Mouse (Mus musculus): Measurements from ENCODE around the gene Hoxd4. TPM values are rescaled to one million over a fixed set of nuclear protein-coding genes. Genes with fewer than 3 reads are reported as not detected.
A peak's percentile ranks its signal among the peaks of the same experiment; 100 is the strongest.

The Hoxd4 gene
- polyA plus RNA-seq, 1 experiment from 2014 or later: 11.2 TPM

DNA sequence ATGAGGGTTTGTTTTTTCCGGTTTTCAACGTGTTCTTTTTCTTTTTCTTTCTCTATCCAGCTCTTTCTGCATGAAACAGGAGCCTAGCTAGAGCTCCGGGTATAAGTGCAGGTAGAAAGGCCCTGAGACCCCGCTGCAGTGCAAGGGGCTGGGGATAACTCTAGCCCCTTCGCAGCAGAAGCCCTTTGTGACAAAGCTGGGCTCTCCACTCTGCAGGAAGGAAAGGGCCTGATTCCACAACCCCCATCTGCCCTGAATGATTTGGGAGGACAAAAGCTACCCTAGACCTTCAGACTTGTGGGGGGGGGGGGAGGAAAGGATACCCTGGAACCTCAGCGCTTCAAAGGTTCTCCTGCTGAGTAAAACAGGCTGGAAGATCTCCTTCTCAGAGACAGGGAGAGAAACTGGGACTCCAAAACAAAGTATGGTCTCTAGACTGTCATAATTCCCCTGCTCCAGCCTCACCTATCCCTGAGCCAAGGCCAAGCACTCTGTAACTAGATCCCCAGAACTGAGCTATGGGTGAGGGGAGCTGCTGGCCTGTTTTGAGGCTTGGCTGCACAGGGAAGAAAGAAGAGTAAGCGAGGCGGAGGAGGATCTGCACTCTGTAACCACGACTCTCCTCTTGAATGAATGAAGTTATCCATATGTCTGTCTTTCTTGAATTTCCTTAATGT lies 35.2 kb upstream of the Hoxd4 start:
- no peak for ATAC-seq (ENCODE audit: insufficient read depth, low FRiP score, low TSS enrichment)
- Histone ChIP-seq H3K4me3 (ENCODE audit: low read depth, low read length) (0 out of 2 replicates have a peak overlapping the region, but pooled peaks have one; percentile 4), H3K4me1 (ENCODE audit: control insufficient read depth, insufficient read depth, low read length) (0 out of 2 replicates have a peak, but pooled peaks cover 6% of the 10 kb centered on the region), H3K9ac (ENCODE audit: low read length) (0 out of 2 replicates have a peak overlapping the region, but pooled peaks have one; percentile 1), H3K36me3 (ENCODE audit: control insufficient read depth, insufficient read depth, low read length) (no peaks in the 10 kb centered on the region), H3K27ac (ENCODE audit: low read depth, low read length) (no peak overlapping the region), H3K4me2 (ENCODE audit: low read depth) (no peak overlapping the region; the same call in 1 of the 2 replicates), H3K9me3 (ENCODE audit: control insufficient read depth, low read length) (no peaks in the 10 kb centered on the region), H3K27me3 (ENCODE audit: control insufficient read depth, insufficient read depth, low read length) (peaks cover 100% of the 10 kb centered on the region)
- WGBS: 3% methylated on average over 9 of the region's 9 CpGs
- DNase-seq (ENCODE audit: low spot score): peak; percentile 22

DNA sequence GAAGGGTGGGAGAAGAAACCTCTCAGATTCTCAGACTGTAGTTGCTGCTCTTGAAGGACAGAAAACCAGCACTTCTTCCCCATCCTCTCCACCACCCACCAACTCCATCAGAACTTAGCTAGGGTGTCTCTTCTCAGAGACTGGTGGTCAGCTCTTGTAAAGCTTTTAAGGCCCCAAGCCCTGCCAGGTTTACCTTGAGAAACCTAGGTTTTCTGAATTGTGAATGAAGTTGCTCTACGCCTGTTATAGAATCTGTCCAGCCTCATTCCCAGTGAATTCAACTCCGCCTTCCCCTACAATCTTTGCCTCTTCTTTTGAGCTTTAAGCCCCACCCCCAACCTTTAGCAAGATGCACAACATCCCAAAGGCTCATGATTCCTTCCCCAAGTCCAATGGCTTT lies 34.6 kb upstream of the Hoxd4 start:
- H3K4me3 ChIP-seq (ENCODE audit: low read depth, low read length): no peak overlapping the region
- 0 out of 2 replicates have a peak, but pooled peaks cover 6% of the 10 kb centered on the region for H3K4me1 ChIP-seq (ENCODE audit: control insufficient read depth, insufficient read depth, low read length)
- no peak overlapping the region for H3K9ac ChIP-seq (ENCODE audit: low read length)
- peak; percentile 24 for DNase-seq (ENCODE audit: low spot score)
- H3K9me3 ChIP-seq (ENCODE audit: control insufficient read depth, low read length): no peaks in the 10 kb centered on the region
- ATAC-seq (ENCODE audit: insufficient read depth, low FRiP score, low TSS enrichment): no peak
- no peak overlapping the region for H3K4me2 ChIP-seq (ENCODE audit: low read depth)
- no peak overlapping the region for H3K27ac ChIP-seq (ENCODE audit: low read depth, low read length)
- H3K27me3 ChIP-seq (ENCODE audit: control insufficient read depth, insufficient read depth, low read length): peaks cover 100% of the 10 kb centered on the region
- H3K36me3 ChIP-seq (ENCODE audit: control insufficient read depth, insufficient read depth, low read length): no peaks in the 10 kb centered on the region
- 5% methylated on average over 2 of the region's 2 CpGs for WGBS

DNA sequence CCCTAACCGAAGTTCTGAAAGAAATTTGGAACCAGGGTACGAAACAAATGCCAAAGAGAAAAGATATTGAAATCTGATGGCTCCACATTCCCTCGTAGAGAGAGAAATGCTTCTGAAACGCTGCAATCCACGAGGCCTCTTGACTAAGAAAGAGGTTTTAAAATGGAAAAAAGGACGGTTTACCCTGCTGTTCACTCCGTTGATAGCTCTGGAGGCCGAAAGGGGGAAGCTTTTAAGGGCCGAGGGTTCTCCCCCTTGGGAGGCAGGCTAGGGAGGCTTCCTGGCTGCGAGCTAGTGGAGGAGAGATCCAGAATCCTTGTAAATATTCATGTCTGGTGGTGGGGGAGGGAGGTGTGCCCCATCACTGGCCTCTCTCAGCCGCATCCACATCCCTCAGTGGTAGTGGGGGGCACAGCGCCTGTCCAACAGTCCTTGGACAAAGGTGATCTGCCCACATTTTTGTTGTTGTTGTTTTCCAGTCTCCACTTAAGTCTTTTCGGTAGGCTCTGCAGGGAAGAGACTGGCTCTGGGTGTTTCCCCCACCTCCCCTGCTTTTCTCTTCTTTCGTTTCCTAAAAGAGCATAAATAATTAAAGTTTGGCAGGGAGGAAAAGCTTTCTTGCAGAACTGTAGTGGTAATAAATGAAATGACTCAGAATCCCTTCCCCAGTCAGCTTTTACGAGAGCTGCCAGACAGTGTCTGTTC lies 32.7 kb upstream of the Hoxd4 start, which contains the start of gene Hoxd11:
TSS of gene Hoxd11 (plus strand) at position 667 of the 705 bp plus-strand sequence.
- 1% methylated on average over 15 of the region's 15 CpGs for WGBS
- Histone ChIP-seq H3K9me3 (ENCODE audit: control insufficient read depth, low read length) (no peaks in the 10 kb centered on the region), H3K27ac (ENCODE audit: low read depth, low read length) (no peak within 1 kb of the TSS; the same call in 1 of the 2 replicates), H3K4me3 (ENCODE audit: low read depth, low read length) (peak within 1 kb of the TSS; percentile 41), H3K9ac (ENCODE audit: low read length) (no peak within 1 kb of the TSS; the same call in none of the 2 replicates), H3K4me2 (ENCODE audit: low read depth) (peak within 1 kb of the TSS; percentile 15), H3K27me3 (ENCODE audit: control insufficient read depth, insufficient read depth, low read length) (peaks cover 100% of the 10 kb centered on the region), H3K36me3 (ENCODE audit: control insufficient read depth, insufficient read depth, low read length) (no peaks in the 10 kb centered on the region), H3K4me1 (ENCODE audit: control insufficient read depth, insufficient read depth, low read length) (0 out of 2 replicates have a peak, but pooled peaks cover 2% of the 10 kb centered on the region)
- peak; percentile 40 for DNase-seq (ENCODE audit: low spot score)
- no peak for ATAC-seq (ENCODE audit: insufficient read depth, low FRiP score, low TSS enrichment)

DNA sequence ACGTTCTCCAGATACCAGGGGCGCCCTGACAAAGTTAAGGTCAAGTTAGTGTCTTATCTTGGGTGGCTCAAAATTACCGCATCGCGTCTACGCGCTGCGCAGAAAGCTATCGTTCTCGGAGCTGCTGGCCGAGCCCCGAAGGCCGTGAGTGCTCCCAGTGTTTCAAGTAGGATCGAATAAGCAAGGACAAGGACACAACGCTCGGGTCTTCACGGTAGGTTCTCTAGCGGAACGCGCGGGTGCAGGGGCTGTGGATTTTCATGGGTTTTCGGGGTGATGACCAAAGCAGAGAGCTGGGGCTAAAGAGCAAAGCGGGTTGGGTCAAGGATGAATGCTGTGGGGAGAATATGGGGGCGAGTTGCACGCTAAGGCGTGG lies 32.1 kb upstream of the Hoxd4 start:
- H3K36me3 ChIP-seq (ENCODE audit: control insufficient read depth, insufficient read depth, low read length): no peaks in the 10 kb centered on the region
- DNase-seq (ENCODE audit: low spot score) (peak; percentile 43), ATAC-seq (ENCODE audit: insufficient read depth, low FRiP score, low TSS enrichment) (no peak)
- H3K9ac ChIP-seq (ENCODE audit: low read length): no peak overlapping the region; the same call in 1 of the 2 replicates
- WGBS: under 1% methylated on average over 26 of the region's 26 CpGs
- H3K9me3 ChIP-seq (ENCODE audit: control insufficient read depth, low read length): no peaks in the 10 kb centered on the region
- peaks cover 100% of the 10 kb centered on the region for H3K27me3 ChIP-seq (ENCODE audit: control insufficient read depth, insufficient read depth, low read length)
- 0 out of 2 replicates have a peak, but pooled peaks cover 2% of the 10 kb centered on the region for H3K4me1 ChIP-seq (ENCODE audit: control insufficient read depth, insufficient read depth, low read length)
- H3K4me2 ChIP-seq (ENCODE audit: low read depth): peak overlapping the region; percentile 15; the same call in 1 of the 2 replicates
- H3K27ac ChIP-seq (ENCODE audit: low read depth, low read length): no peak overlapping the region; the same call in 1 of the 2 replicates
- peak overlapping the region; percentile 41 for H3K4me3 ChIP-seq (ENCODE audit: low read depth, low read length)

DNA sequence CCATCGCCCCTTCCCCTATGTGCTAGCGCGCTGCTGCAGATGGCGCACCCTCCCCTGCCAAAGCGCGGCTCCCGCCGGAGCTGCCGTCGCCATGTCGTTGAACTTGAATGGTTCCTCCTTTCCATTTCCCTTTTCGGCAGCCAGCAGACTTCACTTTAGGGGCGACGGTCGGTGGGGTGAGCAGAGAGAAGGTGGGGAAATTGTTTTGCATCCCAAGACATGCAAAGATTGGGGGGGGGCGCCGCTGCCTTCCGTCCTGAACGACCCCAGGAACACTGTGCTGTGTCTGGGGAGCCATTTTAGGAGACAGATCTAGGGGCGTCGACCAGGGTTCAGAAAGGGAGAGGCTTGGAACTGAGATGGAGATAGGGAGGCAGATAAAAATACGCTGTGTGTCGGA lies 31.7 kb upstream of the Hoxd4 start:
- H3K4me2 ChIP-seq (ENCODE audit: low read depth): peak overlapping the region; percentile 15

DNA sequence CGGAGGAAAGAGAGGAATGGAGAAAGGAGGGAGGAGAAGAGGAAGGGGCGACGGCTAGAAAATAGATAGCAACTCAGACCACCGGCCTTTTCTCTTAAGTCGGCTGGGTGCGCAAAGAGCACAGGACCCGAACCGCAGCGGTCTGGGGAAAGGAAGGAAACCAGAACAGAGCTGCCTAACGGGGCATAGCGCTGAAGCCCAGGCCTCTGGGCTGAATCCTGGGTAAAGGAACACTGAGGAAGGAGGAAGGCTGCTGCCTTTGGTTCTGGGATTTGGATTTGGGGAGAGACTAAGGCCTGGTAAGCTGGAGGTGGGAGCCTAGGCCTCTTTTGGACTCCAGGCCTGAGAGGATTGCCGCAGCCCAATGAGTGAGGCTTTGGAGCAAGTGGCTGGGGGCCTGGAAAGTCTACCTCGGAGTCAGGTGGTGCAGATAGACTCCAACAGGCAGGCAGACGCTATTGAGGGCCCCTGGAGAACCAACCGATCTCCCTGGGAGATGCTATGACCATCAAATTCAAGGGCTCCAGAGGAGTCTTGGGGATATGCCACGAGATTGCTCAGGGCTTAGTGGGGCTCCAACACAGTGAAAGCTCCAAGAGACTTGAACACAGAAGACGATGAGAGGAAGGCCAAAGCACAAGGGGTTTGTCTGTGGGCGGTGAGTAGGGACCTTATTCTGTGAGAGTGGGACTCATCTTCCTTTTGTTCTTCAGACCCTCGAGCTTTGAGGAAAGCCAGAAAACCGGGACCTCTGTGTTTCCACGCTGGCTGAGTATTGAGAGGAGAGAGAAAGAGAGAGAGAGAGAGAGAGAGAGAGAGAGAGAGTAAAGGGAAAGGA lies 30.9 kb upstream of the Hoxd4 start:
- no peak for ATAC-seq (ENCODE audit: insufficient read depth, low FRiP score, low TSS enrichment)
- Histone ChIP-seq H3K27ac (ENCODE audit: low read depth, low read length) (no peak overlapping the region), H3K4me3 (ENCODE audit: low read depth, low read length) (peak overlapping the region; percentile 41), H3K9ac (ENCODE audit: low read length) (peak overlapping the region; percentile 46), H3K4me1 (ENCODE audit: control insufficient read depth, insufficient read depth, low read length) (no peaks in the 10 kb centered on the region), H3K9me3 (ENCODE audit: control insufficient read depth, low read length) (no peaks in the 10 kb centered on the region), H3K36me3 (ENCODE audit: control insufficient read depth, insufficient read depth, low read length) (no peaks in the 10 kb centered on the region), H3K4me2 (ENCODE audit: low read depth) (peak overlapping the region; percentile 15), H3K27me3 (ENCODE audit: control insufficient read depth, insufficient read depth, low read length) (peaks cover 100% of the 10 kb centered on the region)
- peak; percentile 29 for DNase-seq (ENCODE audit: low spot score)
- WGBS: 2% methylated on average over 21 of the region's 21 CpGs

More for the DNA sequence above, 31.7 kb upstream of the Hoxd4 start:
- H3K9ac ChIP-seq (ENCODE audit: low read length): no peak overlapping the region; the same call in 1 of the 2 replicates
- peaks cover 100% of the 10 kb centered on the region for H3K27me3 ChIP-seq (ENCODE audit: control insufficient read depth, insufficient read depth, low read length)
- no peak overlapping the region; the same call in 1 of the 2 replicates for H3K27ac ChIP-seq (ENCODE audit: low read depth, low read length)
- under 1% methylated on average over 22 of the region's 23 CpGs for WGBS
- peak overlapping the region; percentile 41 for H3K4me3 ChIP-seq (ENCODE audit: low read depth, low read length)
- H3K9me3 ChIP-seq (ENCODE audit: control insufficient read depth, low read length): no peaks in the 10 kb centered on the region
- no peak for DNase-seq (ENCODE audit: low spot score)
- ATAC-seq (ENCODE audit: insufficient read depth, low FRiP score, low TSS enrichment): no peak
- no peaks in the 10 kb centered on the region for H3K36me3 ChIP-seq (ENCODE audit: control insufficient read depth, insufficient read depth, low read length)
- H3K4me1 ChIP-seq (ENCODE audit: control insufficient read depth, insufficient read depth, low read length): 0 out of 2 replicates have a peak, but pooled peaks cover 2% of the 10 kb centered on the region

DNA sequence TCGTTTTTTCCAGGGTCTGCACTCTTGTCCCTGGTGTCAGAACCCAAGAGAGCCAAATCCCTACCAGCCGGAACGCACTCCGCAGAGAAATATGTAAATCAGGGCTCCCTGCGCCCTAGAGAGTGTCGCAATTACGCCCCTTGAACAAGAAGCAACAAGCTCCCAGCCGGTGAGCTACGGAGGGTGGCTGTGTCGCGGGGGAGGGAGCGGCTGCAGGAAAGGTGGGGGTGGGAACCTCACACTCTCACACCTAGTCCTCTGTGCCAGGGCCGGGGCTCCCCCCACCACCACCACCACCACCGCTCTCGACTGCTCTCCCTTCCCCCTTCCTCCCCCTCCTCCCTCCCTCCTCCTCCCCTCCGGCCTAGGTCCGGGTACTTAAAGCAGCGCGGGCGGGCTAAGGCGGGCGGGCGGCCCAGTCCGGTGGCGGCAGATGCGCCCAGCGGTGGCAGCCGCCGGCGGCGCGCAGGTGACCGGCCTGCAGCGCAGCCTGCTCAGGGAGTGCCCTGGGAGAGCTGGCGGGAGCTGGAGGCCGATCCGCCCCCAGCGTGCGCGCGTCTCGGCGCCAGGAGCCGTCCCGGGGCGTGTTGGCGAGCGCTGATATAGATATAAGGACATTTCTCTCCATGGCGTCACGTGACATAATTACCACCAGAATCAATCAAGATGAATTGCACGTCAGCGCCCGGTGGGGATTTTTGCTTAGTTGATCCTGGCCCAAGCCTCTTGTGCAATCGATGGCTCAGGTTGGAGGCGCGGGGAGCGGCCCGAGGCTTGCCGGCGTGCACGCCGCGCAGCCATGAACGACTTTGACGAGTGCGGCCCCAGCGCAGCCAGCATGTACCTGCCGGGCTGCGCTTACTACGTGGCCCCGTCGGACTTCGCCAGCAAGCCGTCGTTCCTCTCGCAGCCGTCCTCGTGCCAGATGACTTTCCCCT lies 29.9 kb upstream of the Hoxd4 start:
- H3K36me3 ChIP-seq (ENCODE audit: control insufficient read depth, insufficient read depth, low read length): no peaks in the 10 kb centered on the region
- DNase-seq (ENCODE audit: low spot score) (peak; percentile 58), ATAC-seq (ENCODE audit: insufficient read depth, low FRiP score, low TSS enrichment) (peak; percentile 28; the same call in 1 of the 2 replicates)
- H3K4me1 ChIP-seq (ENCODE audit: control insufficient read depth, insufficient read depth, low read length): no peaks in the 10 kb centered on the region
- WGBS: under 1% methylated on average over 73 of the region's 78 CpGs
- peak overlapping the region; percentile 32 for H3K4me2 ChIP-seq (ENCODE audit: low read depth)
- H3K9me3 ChIP-seq (ENCODE audit: control insufficient read depth, low read length): no peaks in the 10 kb centered on the region
- peaks cover 98% of the 10 kb centered on the region for H3K27me3 ChIP-seq (ENCODE audit: control insufficient read depth, insufficient read depth, low read length)
- peak overlapping the region; percentile 41 for H3K4me3 ChIP-seq (ENCODE audit: low read depth, low read length)
- peak overlapping the region; percentile 70 for H3K9ac ChIP-seq (ENCODE audit: low read length)
- H3K27ac ChIP-seq (ENCODE audit: low read depth, low read length): 0 out of 2 replicates have a peak overlapping the region, but pooled peaks have one; percentile 39

Measured in neural tube, embryonic 11.5 days (tissue).